Mouse (Mus musculus) myocyte (in vitro differentiated cells): Measurements from ENCODE around the gene Abcc4.

Source experiments
- CEBPB ChIP-seq: IDR thresholded peaks from 2 replicates; pipeline ENCODE4 v1.6.1; 2011; ENCODE audit warnings: mild to moderate bottlenecking, moderate library complexity; ENCODE audit not compliant: poor library complexity, insufficient read depth, severe bottlenecking
- E2F4 ChIP-seq: IDR thresholded peaks from one replicate; pipeline ENCODE4 v1.6.1; 2011; ENCODE audit warnings: mild to moderate bottlenecking, control low read depth, moderate library complexity; ENCODE audit not compliant: insufficient read depth
- MAX ChIP-seq: IDR thresholded peaks from one replicate; pipeline ENCODE4 v1.6.1; 2011; ENCODE audit warnings: low read depth, mild to moderate bottlenecking, control low read depth
- MYOD1 ChIP-seq, 3 experiments: IDR thresholded peaks; one replicate each; pipeline ENCODE4 v1.6.1; 2011; ENCODE audit warnings: control low read depth in 2 of 3, low read depth in 2 of 3, mild to moderate bottlenecking in 2 of 3, moderate library complexity in 1 of 3; ENCODE audit not compliant: insufficient read length in 2 of 3, control insufficient read depth in 1 of 3
- MYOG ChIP-seq, 3 experiments: IDR thresholded peaks; one replicate each; pipeline ENCODE4 v1.6.1; 2011; ENCODE audit warnings: control low read depth in 2 of 3, low read depth in 2 of 3, mild to moderate bottlenecking in 2 of 3; ENCODE audit not compliant: insufficient read length in 2 of 3, control insufficient read depth in 1 of 3, insufficient read depth in 1 of 3
- POLR2A ChIP-seq: IDR thresholded peaks from one replicate; pipeline ENCODE4 v1.6.1; 2011; ENCODE audit warnings: low read depth, mild to moderate bottlenecking, control low read depth, moderate library complexity; ENCODE audit not compliant: insufficient read length
- POLR2AphosphoS2 ChIP-seq: IDR thresholded peaks from one replicate; pipeline ENCODE4 v1.6.1; 2011; ENCODE audit warnings: low read depth, control low read depth; ENCODE audit not compliant: insufficient read length
- SRF ChIP-seq: IDR thresholded peaks from one replicate; pipeline ENCODE4 v1.6.1; 2011; ENCODE audit warnings: low read depth; ENCODE audit not compliant: control insufficient read depth, insufficient read length
- TCF12 ChIP-seq: IDR thresholded peaks from one replicate; pipeline ENCODE4 v1.6.1; 2011; ENCODE audit warnings: mild to moderate bottlenecking, control low read depth; ENCODE audit not compliant: poor library complexity, insufficient read depth, severe bottlenecking
- USF1 ChIP-seq: IDR thresholded peaks from one replicate; pipeline ENCODE4 v1.6.1; 2011; ENCODE audit warnings: low read depth, mild to moderate bottlenecking, control low read depth, moderate library complexity

DNA sequence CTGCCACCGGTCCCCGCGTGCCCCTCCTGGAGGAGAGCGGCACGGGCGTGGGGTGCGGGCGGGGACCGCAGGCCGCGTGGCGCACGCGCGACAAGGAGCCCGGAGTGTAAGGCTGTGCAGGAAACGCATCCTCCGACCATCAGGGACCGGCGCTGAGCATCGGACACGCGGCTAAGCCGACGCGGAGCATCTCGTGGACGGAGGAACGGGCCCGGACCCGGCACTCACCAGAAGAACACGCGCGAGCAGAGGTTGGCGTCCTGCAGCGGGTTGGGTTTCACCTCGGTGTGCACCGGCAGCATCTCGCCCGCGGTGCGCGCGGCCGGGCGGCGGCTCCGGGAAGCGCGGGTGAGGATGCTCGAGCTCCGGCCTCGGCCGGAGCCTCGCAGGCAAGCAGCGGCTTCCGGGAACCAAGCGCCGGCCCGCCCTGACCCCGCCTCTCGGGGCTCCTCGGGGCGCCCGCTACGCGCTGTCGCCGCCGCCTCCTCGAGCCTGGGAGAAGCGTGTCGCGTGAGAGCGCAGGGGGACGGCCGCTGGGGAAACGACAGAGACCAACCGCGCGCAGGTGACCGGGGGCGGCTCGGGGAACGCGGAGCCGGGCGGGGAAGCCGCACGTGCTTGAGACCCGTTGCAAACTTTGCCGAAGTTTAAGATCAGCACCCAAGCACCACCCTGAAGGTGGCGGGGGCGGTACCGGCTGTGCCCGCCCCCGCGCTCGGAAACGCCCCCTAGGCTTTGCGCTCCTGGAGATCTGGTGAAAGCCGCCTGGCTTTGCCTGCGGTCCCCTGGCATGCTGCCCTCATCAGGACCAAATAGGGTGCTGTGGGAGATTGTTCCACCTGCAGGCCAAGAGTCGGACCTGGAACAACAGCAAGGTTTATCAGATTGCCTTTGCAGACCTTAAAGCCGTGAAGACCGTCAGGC, at the start of gene Abcc4:
- TF ChIP-seq POLR2A (peak; percentile 48), SRF (peak; percentile 57), USF1 (no peak), TCF12 (no peak), POLR2AphosphoS2 (no peak), MAX (no peak), CEBPB (no peak), MYOG (IDR thresholded peaks at IDR 0.05; ENCODE audit: control insufficient read depth in 1 of 3, insufficient read depth in 1 of 3, insufficient read length in 2 of 3, low read depth in 2 of 3) (peak in 1 of 3 experiments; percentile 9), MYOD1 (IDR thresholded peaks at IDR 0.05; ENCODE audit: control insufficient read depth in 1 of 3, insufficient read length in 2 of 3, low read depth in 2 of 3) (peak in 1 of 3 experiments; percentile 13), E2F4 (no peak)
